Mouse (Mus musculus) embryonic facial prominence, embryonic 11.5 days (tissue): ENCODE data around the gene Dtx1. TPM values are rescaled to one million over a fixed set of nuclear protein-coding genes. Genes with fewer than 3 reads are reported as not detected.

Experiments used
- ATAC-seq: fragments of 200-750 bp; cut with Nextera tagmentation; replicated peaks from 2 replicates; pipeline ENCODE4 v1.8.0; 2017; ENCODE audit warnings: low read depth; ENCODE audit not compliant: insufficient number of reproducible peaks, low FRiP score, low TSS enrichment
- DNase-seq: peaks from one replicate; pipeline ENCODE4 v3.0.0-alpha.2; 2015; ENCODE audit warnings: low spot score
- H3K27ac ChIP-seq: fragments of 300-500 bp; sonication (generic); replicated peaks from 2 replicates; pipeline ENCODE4 v1.5.1; 2014; ENCODE audit warnings: mild to moderate bottlenecking, low read depth, low read length, control low read depth
- H3K27me3 ChIP-seq: fragments of 300-500 bp; sonication (generic); 2 replicates; pipeline ENCODE4 v1.6.1; 2014; ENCODE audit warnings: mild to moderate bottlenecking, low read length, moderate library complexity, mixed read lengths; ENCODE audit not compliant: control insufficient read depth, insufficient read depth
- H3K36me3 ChIP-seq: fragments of 300-500 bp; sonication (generic); replicated peaks from 2 replicates; pipeline ENCODE4 v1.6.1; 2014; ENCODE audit warnings: low read depth, mild to moderate bottlenecking, low read length, moderate library complexity, mixed read lengths; ENCODE audit not compliant: control insufficient read depth, insufficient read depth
- H3K4me1 ChIP-seq: fragments of 300-500 bp; sonication (generic); 2 replicates; pipeline ENCODE4 v1.6.1; 2014; ENCODE audit warnings: low read length, mixed read lengths; ENCODE audit not compliant: control insufficient read depth, insufficient read depth
- H3K4me2 ChIP-seq: fragments of 300-500 bp; sonication (generic); 2 replicates; pipeline ENCODE4 v1.6.1; 2014; ENCODE audit warnings: low read depth, mild to moderate bottlenecking, control low read depth, low read length, moderate library complexity
- H3K4me3 ChIP-seq: fragments of 300-500 bp; sonication (generic); 2 replicates; pipeline ENCODE4 v1.5.1; 2014; ENCODE audit warnings: low read depth, low read length, control low read depth
- H3K9ac ChIP-seq: fragments of 300-500 bp; sonication (generic); replicated peaks from 2 replicates; pipeline ENCODE4 v1.6.1; 2014; ENCODE audit warnings: mild to moderate bottlenecking, control low read depth, low read length
- H3K9me3 ChIP-seq: fragments of 300-500 bp; sonication (generic); replicated peaks from 2 replicates; pipeline ENCODE4 v1.6.1; 2016; ENCODE audit warnings: mild to moderate bottlenecking, low read length, inconsistent platforms, mixed read lengths; ENCODE audit not compliant: control insufficient read depth
- WGBS: fragments of 180-500 bp; shearing (Covaris S2); extraction: QIAGEN DNeasy Blood & Tissue Kit; methylation state at CpG from one replicate; pipeline ENCODE4 v1.1.7; 2014; 5-methylcytosine and 5-hydroxymethylcytosine counted together
- polyA plus RNA-seq: library from polyadenylated mRNA; unstranded; fragments of >200 nt; fragmentation: Nextera tagmentation; extraction: Ambion mirVana; gene quantifications from 2 replicates; pipeline ENCODE4 v1.2.1, GENCODE M21; 2014

The Dtx1 gene
- polyA plus RNA-seq, 1 experiment from 2014 or later: 3.3 TPM

- Histone ChIP-seq H3K4me1 (no peaks in the 10 kb centered on the region), H3K9ac (no peak overlapping the region), H3K9me3 (no peaks in the 10 kb centered on the region), H3K4me2 (no peak overlapping the region), H3K27me3 (no peaks in the 10 kb centered on the region; the same call in 1 of the 2 replicates), H3K4me3 (no peak overlapping the region), H3K36me3 (no peaks in the 10 kb centered on the region), H3K27ac (no peak overlapping the region)
- WGBS: 86% methylated on average over 3 of the region's 3 CpGs
- DNase-seq (no peak), ATAC-seq (no peak)
Measured at GRCm38 (mm10) chr5:120733696-120734095, 22.0 kb upstream of the Dtx1 start.

- DNase-seq (no peak), ATAC-seq (no peak)
- 74% methylated on average over 1 of the region's 1 CpGs for WGBS
- Histone ChIP-seq H3K4me2 (no peak overlapping the region), H3K36me3 (no peaks in the 10 kb centered on the region), H3K4me1 (no peaks in the 10 kb centered on the region), H3K27me3 (no peaks in the 10 kb centered on the region; the same call in 1 of the 2 replicates), H3K9ac (no peak overlapping the region), H3K4me3 (no peak overlapping the region), H3K9me3 (no peaks in the 10 kb centered on the region), H3K27ac (no peak overlapping the region)
Measured at GRCm38 (mm10) chr5:120732740-120733139, 21.0 kb upstream of the Dtx1 start.

- WGBS: 81% methylated on average over 10 of the region's 10 CpGs
- H3K27ac ChIP-seq: no peak overlapping the region
- no peak overlapping the region for H3K4me2 ChIP-seq
- no peak for ATAC-seq
- no peak for DNase-seq
- H3K4me3 ChIP-seq: no peak overlapping the region
- H3K9ac ChIP-seq: no peak overlapping the region
- H3K4me1 ChIP-seq: no peaks in the 10 kb centered on the region
- H3K27me3 ChIP-seq: no peaks in the 10 kb centered on the region; the same call in 1 of the 2 replicates
- no peaks in the 10 kb centered on the region for H3K36me3 ChIP-seq
- H3K9me3 ChIP-seq: no peaks in the 10 kb centered on the region
Measured at GRCm38 (mm10) chr5:120729319-120729718, 17.6 kb upstream of the Dtx1 start.

GRCm38 (mm10) chr5:120725811-120726455 is 14.2 kb upstream of the Dtx1 start:
- 63% methylated on average over 12 of the region's 12 CpGs for WGBS
- no peak overlapping the region for H3K4me2 ChIP-seq
- H3K36me3 ChIP-seq: no peaks in the 10 kb centered on the region
- no peak overlapping the region for H3K4me3 ChIP-seq
- H3K9me3 ChIP-seq: no peaks in the 10 kb centered on the region
- ATAC-seq (no peak), DNase-seq (no peak)
- H3K27ac ChIP-seq: no peak overlapping the region
- no peak overlapping the region for H3K9ac ChIP-seq
- H3K27me3 ChIP-seq: no peaks in the 10 kb centered on the region; the same call in 1 of the 2 replicates
- no peaks in the 10 kb centered on the region for H3K4me1 ChIP-seq

- H3K27me3 ChIP-seq: no peaks in the 10 kb centered on the region
- H3K4me1 ChIP-seq: no peaks in the 10 kb centered on the region
- H3K27ac ChIP-seq: no peak overlapping the region
- WGBS: 57% methylated on average over 7 of the region's 7 CpGs
- no peak overlapping the region for H3K4me3 ChIP-seq
- no peak for DNase-seq
- H3K9ac ChIP-seq: no peak overlapping the region
- ATAC-seq: no peak
- H3K36me3 ChIP-seq: no peaks in the 10 kb centered on the region
- H3K4me2 ChIP-seq: no peak overlapping the region
- no peaks in the 10 kb centered on the region for H3K9me3 ChIP-seq
Measured at GRCm38 (mm10) chr5:120721005-120721404, 9.3 kb upstream of the Dtx1 start.

GRCm38 (mm10) chr5:120718600-120719378 is 7.1 kb upstream of the Dtx1 start:
- Histone ChIP-seq H3K9me3 (no peaks in the 10 kb centered on the region), H3K27me3 (peaks cover 4% of the 10 kb centered on the region), H3K4me2 (no peak overlapping the region), H3K4me1 (no peaks in the 10 kb centered on the region), H3K9ac (no peak overlapping the region), H3K4me3 (no peak overlapping the region), H3K36me3 (no peaks in the 10 kb centered on the region), H3K27ac (no peak overlapping the region)
- ATAC-seq (no peak), DNase-seq (no peak)
- 62% methylated on average over 12 of the region's 15 CpGs for WGBS

- DNase-seq: no peak
Measured at GRCm38 (mm10) chr5:120717136-120717535, 5.4 kb upstream of the Dtx1 start.

GRCm38 (mm10) chr5:120714314-120714713 is 2.6 kb upstream of the Dtx1 start:
- H3K4me3 ChIP-seq: no peak overlapping the region
- WGBS: 5% methylated on average over 16 of the region's 16 CpGs
- ATAC-seq: no peak

More at GRCm38 (mm10) chr5:120717136-120717535, 5.4 kb upstream of the Dtx1 start:
- H3K4me2 ChIP-seq: no peak overlapping the region
- peaks cover 16% of the 10 kb centered on the region for H3K27me3 ChIP-seq
- no peaks in the 10 kb centered on the region for H3K36me3 ChIP-seq
- WGBS: 72% methylated on average over 10 of the region's 10 CpGs
- H3K4me3 ChIP-seq: no peak overlapping the region
- no peaks in the 10 kb centered on the region for H3K4me1 ChIP-seq
- H3K27ac ChIP-seq: no peak overlapping the region
- H3K9ac ChIP-seq: no peak overlapping the region
- H3K9me3 ChIP-seq: no peaks in the 10 kb centered on the region
- ATAC-seq: no peak

More at GRCm38 (mm10) chr5:120714314-120714713, 2.6 kb upstream of the Dtx1 start:
- no peaks in the 10 kb centered on the region for H3K9me3 ChIP-seq
- H3K27me3 ChIP-seq: peaks cover 44% of the 10 kb centered on the region
- H3K4me1 ChIP-seq: peaks cover 8% of the 10 kb centered on the region
- no peaks in the 10 kb centered on the region for H3K36me3 ChIP-seq
- DNase-seq: peak; percentile 86
- H3K9ac ChIP-seq: no peak overlapping the region
- H3K27ac ChIP-seq: no peak overlapping the region
- H3K4me2 ChIP-seq: no peak overlapping the region
